Mouse (Mus musculus) cerebellum, postnatal 25 days (tissue): ENCODE measurements around the gene Igbp1.

ENCODE experiments used
- DNase-seq, 2 experiments: peaks; one replicate each; pipeline ENCODE4 v3.0.0; 2021; ENCODE audit warnings: mixed read lengths in 2 of 2

Igbp1 gene

GRCm38 (mm10) chrX:100494068-100494978 is at the start of gene Igbp1:
Gene Igbp1 (plus strand): TSS chrX:100494291.
- DNase-seq = peak; percentile 60 to 76

GRCm38 (mm10) chrX:100468047-100468446 is 26.0 kb upstream of the Igbp1 start:
- no peak for DNase-seq

GRCm38 (mm10) chrX:100470126-100470525 is 24.0 kb upstream of the Igbp1 start:
- no peak for DNase-seq

- DNase-seq = no peak
Measured at GRCm38 (mm10) chrX:100471491-100471890, 22.6 kb upstream of the Igbp1 start.

- no peak for DNase-seq
Measured at GRCm38 (mm10) chrX:100475569-100476223, 18.4 kb upstream of the Igbp1 start.

GRCm38 (mm10) chrX:100480317-100480716 is 13.8 kb upstream of the Igbp1 start:
- peak; percentile 50 to 75 for DNase-seq

GRCm38 (mm10) chrX:100493500-100494067 is 507 bp upstream of the Igbp1 start:
- DNase-seq = no peak

- no peak for DNase-seq
Measured at GRCm38 (mm10) chrX:100504175-100504851, 10.2 kb downstream of the Igbp1 start.

GRCm38 (mm10) chrX:100508164-100508563 is 14.1 kb downstream of the Igbp1 start:
- no peak for DNase-seq

GRCm38 (mm10) chrX:100509921-100510320 is 15.8 kb downstream of the Igbp1 start:
- no peak for DNase-seq

GRCm38 (mm10) chrX:100516683-100517082 is 22.6 kb downstream of the Igbp1 start:
- DNase-seq = no peak

- DNase-seq = no peak
Measured at GRCm38 (mm10) chrX:100517626-100518025, 23.5 kb downstream of the Igbp1 start.

GRCm38 (mm10) chrX:100518532-100518931 is 24.4 kb downstream of the Igbp1 start:
- no peak for DNase-seq

GRCm38 (mm10) chrX:100524471-100524870 is 30.4 kb downstream of the Igbp1 start, which contains the start of gene Dgat2l6:
Gene Dgat2l6 (plus strand): TSS chrX:100524838.
- DNase-seq = no peak

GRCm38 (mm10) chrX:100556026-100556425 is 61.9 kb downstream of the Igbp1 start:
- no peak for DNase-seq

GRCm38 (mm10) chrX:100565696-100566095 is 71.6 kb downstream of the Igbp1 start:
- no peak for DNase-seq
